In genomic region chr5:37083209-37083770, GRCm38 (mm10) we compare ENCODE assay signal across 16 mouse cellular contexts. TPM values are rescaled to one million over a fixed set of nuclear protein-coding genes. Genes with fewer than 3 reads are reported as not detected.
DNase-seq lines count a peak whose midpoint lies in the region; ATAC-seq and TF ChIP-seq lines count a peak whose summit lies in the region.
"Had no signal": no experiment of that assay in that cellular context is flagged by ENCODE, and none has a peak within 500 bp of the region (broad histone marks: within the 10 kb centered on the region; RNA-seq: fewer than 3 reads in every experiment).

No protein-coding gene starts in this region.

- no peak for TF ChIP-seq POLR2A in spleen, adult 2 months (IDR thresholded peaks at IDR 0.05; ENCODE audit: low read depth, low read length)

- peaks cover 34% of the 10 kb centered on the region; the same call in 1 of the 2 replicates for H3K4me1 ChIP-seq in spleen, adult 2 months (ENCODE audit: control insufficient read depth, insufficient read depth, insufficient read length)
- peaks cover 6% of the 10 kb centered on the region; the same call in 1 of the 2 replicates for H3K4me1 ChIP-seq in midbrain, embryonic 14.5 days (ENCODE audit: control insufficient read depth, insufficient read depth, low read length)
- H3K4me1 ChIP-seq in hindbrain, embryonic 13.5 days (replicated peaks): peaks cover 17% of the 10 kb centered on the region
- H3K4me1 ChIP-seq: heart, embryonic 12.5 days had no signal

- H3K27me3 ChIP-seq in spleen, adult 2 months (ENCODE audit: control insufficient read depth, insufficient read depth, low read length): no peaks in the 10 kb centered on the region
- H3K27me3 ChIP-seq in splenic B cell, adult 2 months (ENCODE audit: control insufficient read depth, insufficient read depth, low read length, poor library complexity, severe bottlenecking): no peaks in the 10 kb centered on the region
- no peaks in the 10 kb centered on the region for H3K27me3 ChIP-seq in midbrain, embryonic 14.5 days (ENCODE audit: control insufficient read depth, insufficient read depth, low read length)
- peaks cover under 1% of the 10 kb centered on the region; the same call in 1 of the 2 replicates for H3K27me3 ChIP-seq in hindbrain, embryonic 13.5 days
- H3K27me3 ChIP-seq: neural tube, embryonic 15.5 days had no signal

- H3K9me3 ChIP-seq in midbrain, embryonic 14.5 days (ENCODE audit: control insufficient read depth, low read length): no peaks in the 10 kb centered on the region
- no peaks in the 10 kb centered on the region for H3K9me3 ChIP-seq in hindbrain, embryonic 13.5 days
- H3K9me3 ChIP-seq: heart, embryonic 12.5 days; megakaryocyte, embryonic 14.5 days; neural tube, embryonic 15.5 days had no signal

- H3K4me3 ChIP-seq in spleen, adult 2 months (ENCODE audit: extremely low read depth, insufficient read depth, insufficient read length): no peak overlapping the region
- H3K4me3 ChIP-seq in midbrain, embryonic 14.5 days (replicated peaks; ENCODE audit: low read depth, low read length): no peak overlapping the region
- no peak overlapping the region for H3K4me3 ChIP-seq in hindbrain, embryonic 13.5 days
- H3K4me3 ChIP-seq: heart, embryonic 12.5 days; megakaryocyte, embryonic 14.5 days; neural tube, embryonic 15.5 days had no signal

- no peak for ATAC-seq in CD4-positive, CD25-positive, alpha-beta regulatory T cell, adult 4 months
- ATAC-seq in midbrain, embryonic 14.5 days (ENCODE audit: low FRiP score, low TSS enrichment): no peak
- no peak for ATAC-seq in hindbrain, embryonic 13.5 days (ENCODE audit: low FRiP score)

- peak overlapping the region; percentile 2; the same call in 1 of the 2 replicates for H3K27ac ChIP-seq in spleen, adult 2 months (ENCODE audit: insufficient read depth, low read length)
- H3K27ac ChIP-seq in midbrain, embryonic 14.5 days (replicated peaks; ENCODE audit: low read depth, low read length): no peak overlapping the region
- H3K27ac ChIP-seq in hindbrain, embryonic 13.5 days: no peak overlapping the region
- H3K27ac ChIP-seq: neural tube, embryonic 15.5 days; stomach, postnatal 0 days had no signal

- TF ChIP-seq CTCF in spleen, adult 2 months (IDR thresholded peaks at IDR 0.05; ENCODE audit: extremely low read depth, insufficient read depth, insufficient read length, insufficient replicate concordance): no peak

- WGBS in spleen, adult 2 months: 31% methylated on average over 7 of the region's 7 CpGs
- 72% methylated on average over 7 of the region's 7 CpGs for WGBS in midbrain, embryonic 14.5 days
- 69% methylated on average over 7 of the region's 7 CpGs for WGBS in hindbrain, embryonic 13.5 days

- no peak overlapping the region for H3K9ac ChIP-seq in midbrain, embryonic 14.5 days (replicated peaks; ENCODE audit: low read length)
- H3K9ac ChIP-seq in hindbrain, embryonic 13.5 days: no peak overlapping the region
- H3K9ac ChIP-seq: heart, embryonic 12.5 days; neural tube, embryonic 15.5 days had no signal

- no peak overlapping the region for H3K4me2 ChIP-seq in midbrain, embryonic 14.5 days (ENCODE audit: low read length)
- no peak overlapping the region for H3K4me2 ChIP-seq in hindbrain, embryonic 13.5 days
- H3K4me2 ChIP-seq: heart, embryonic 12.5 days; liver, embryonic 11.5 days; neural tube, embryonic 15.5 days had no signal

- DNase-seq in CD4-positive, CD25-positive, alpha-beta regulatory T cell, adult 2 months (ENCODE audit: low read depth, low spot score): peak; percentile 26
- no peak for DNase-seq in spleen, adult 2 months (ENCODE audit: low read depth in 1 of 2, low spot score in 2 of 2)
- DNase-seq in spleen, adult 18-20 months: no peak
- DNase-seq in splenic B cell, adult 2 months (ENCODE audit: low read depth, low spot score): peak; percentile 47
- no peak for DNase-seq in MN1 (ENCODE audit: low spot score)
- no peak for DNase-seq in midbrain, embryonic 14.5 days
- DNase-seq: adrenal gland, adult 2 months; cerebellum, adult 9-11 months had no signal

- H3K36me3 ChIP-seq in spleen, adult 2 months (ENCODE audit: control insufficient read depth, insufficient read depth, low read length): peaks cover 9% of the 10 kb centered on the region
- peaks cover 9% of the 10 kb centered on the region for H3K36me3 ChIP-seq in splenic B cell, adult 2 months (ENCODE audit: control insufficient read depth, insufficient read depth, low read length, poor library complexity, severe bottlenecking)
- peaks cover 4% of the 10 kb centered on the region; the same call in 1 of the 2 replicates for H3K36me3 ChIP-seq in midbrain, embryonic 14.5 days (ENCODE audit: control insufficient read depth, insufficient read depth, low read length)
- peaks cover 10% of the 10 kb centered on the region for H3K36me3 ChIP-seq in hindbrain, embryonic 13.5 days
- H3K36me3 ChIP-seq: heart, embryonic 12.5 days had no signal

RNA-seq across cellular contexts. Expression of gene Gm1043, which starts 1.9 kb away (rescaled TPM):
- polyA plus RNA-seq in CD4-positive, CD25-positive, alpha-beta regulatory T cell, adult 4 months (2017; shearing (Covaris generic)): 1 to 10 TPM; 2.4 to 4.2 TPM
- 2.7 and 3.0 TPM in 2 replicates for polyA plus RNA-seq in spleen, adult 2 months (2012; rRNA removed)
- polyA plus RNA-seq in midbrain, embryonic 14.5 days (2014; fragmentation: Nextera tagmentation; extraction: Ambion mirVana): 1.7 and 2.0 TPM in 2 replicates
- 1.5 and 1.6 TPM in 2 replicates for polyA plus RNA-seq in hindbrain, embryonic 13.5 days (2015; fragmentation: Nextera tagmentation; extraction: Ambion mirVana)
- polyA plus RNA-seq: heart, embryonic 12.5 days; liver, embryonic 11.5 days; lung, embryonic 16.5 days had no signal

Comparison
In these comparisons a context has a peak if more than half of its experiments do, and no peak if none do; other contexts are left out.
1. DNase-seq: peak in CD4-positive, CD25-positive, alpha-beta regulatory T cell, adult 2 months (single experiment) and splenic B cell, adult 2 months (single experiment); none in spleen, adult 2 months (0 of 2), spleen, adult 18-20 months (0 of 2), MN1 (single experiment) and midbrain, embryonic 14.5 days (single experiment).